Mouse (Mus musculus) cerebellum, postnatal 25 days (tissue): ENCODE measurements around the gene Phka1.
"Not testable (repeated sequence)": the region's sequence is repeated elsewhere in the genome, so short reads cannot be mapped to it uniquely, and the experiment has no call there.

Source experiments
- DNase-seq, 2 experiments: peaks; one replicate each; pipeline ENCODE4 v3.0.0; 2021; ENCODE audit warnings: mixed read lengths in 2 of 2

The Phka1 gene

DNA sequence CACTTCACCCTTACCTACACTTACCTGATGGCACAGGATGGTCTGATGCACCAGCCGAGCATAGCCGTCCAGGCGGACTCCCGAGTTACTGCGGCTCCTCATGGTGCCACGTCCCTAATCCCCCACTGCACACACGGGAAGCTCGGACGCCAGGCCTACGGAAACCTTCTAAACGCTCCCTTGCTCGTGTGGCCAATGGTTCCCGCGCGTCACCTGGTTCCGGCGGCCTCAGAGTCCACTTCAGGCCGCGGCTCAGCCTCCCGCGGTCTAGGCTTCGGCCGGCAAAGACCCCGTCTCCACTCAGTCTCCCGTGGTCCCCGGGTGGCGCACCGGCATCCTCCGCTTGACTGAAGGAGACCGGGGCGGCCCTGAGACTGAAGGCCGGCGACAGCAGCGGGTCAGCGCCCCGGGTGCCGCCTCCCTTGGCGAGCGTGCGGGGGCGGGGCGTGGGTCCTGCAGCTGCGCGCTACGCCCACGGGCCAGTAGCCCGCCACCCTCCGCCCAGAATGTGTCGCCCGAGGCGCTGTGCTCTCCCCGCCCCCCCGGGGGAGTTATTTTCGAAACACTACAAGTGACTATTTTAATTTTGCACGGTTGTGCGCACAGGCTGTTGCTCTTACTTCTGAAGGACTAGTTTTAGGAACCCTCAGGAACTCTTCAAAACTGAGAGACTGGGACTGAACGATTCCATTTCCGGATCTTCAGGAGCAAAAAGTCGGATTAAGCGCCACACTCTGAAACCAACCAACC, at the start of gene Phka1:
Phka1 (minus strand) TSS at position 424 of the 750 bp plus-strand sequence.
- DNase-seq: peak; percentile 66 to 76

DNA sequence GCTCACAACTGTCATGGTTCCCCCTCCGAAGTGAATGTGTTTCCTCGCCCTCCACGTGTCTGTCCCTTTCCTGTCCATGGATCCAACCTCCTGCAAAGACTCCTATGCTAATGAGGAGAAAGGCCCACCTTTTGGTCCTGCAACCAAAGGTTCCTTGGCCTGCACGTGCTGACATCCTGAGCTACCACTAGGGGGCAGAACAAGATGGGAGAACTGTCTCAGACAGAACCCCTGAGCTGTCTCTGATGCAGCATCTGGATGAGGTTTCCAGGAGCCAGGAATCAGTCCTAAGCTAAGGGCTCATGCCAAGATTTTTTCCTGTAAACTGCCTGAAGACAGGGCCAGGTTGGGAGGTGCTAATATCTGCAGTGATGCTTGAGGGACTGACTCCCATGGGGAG, 45.2 kb upstream of the Phka1 start:
- peak; percentile 26 to 41 for DNase-seq

DNA sequence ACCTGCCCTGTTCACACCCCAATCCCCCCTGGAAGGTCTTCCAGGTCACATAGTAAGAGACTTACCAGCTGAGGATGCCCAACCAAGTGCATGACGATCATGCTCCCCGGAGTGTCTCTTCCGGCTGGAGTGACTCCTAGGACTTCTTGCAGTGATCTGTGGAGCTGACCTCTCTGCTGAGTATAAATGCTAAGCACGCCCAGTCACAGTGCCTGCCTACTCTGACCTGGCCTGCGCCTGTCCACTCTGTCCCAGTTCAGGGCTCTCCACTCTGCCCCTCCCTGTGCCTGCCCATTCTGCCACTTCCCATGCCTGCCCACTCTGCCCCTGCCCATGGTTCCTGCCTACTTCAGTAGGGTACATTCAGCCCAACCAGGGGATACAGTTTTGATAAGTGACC, 42.8 kb upstream of the Phka1 start, which contains the start of gene Gm3880:
Gm3880 (minus strand) TSS at position 101 of the 400 bp plus-strand sequence.
- DNase-seq: not testable (repeated sequence)

DNA sequence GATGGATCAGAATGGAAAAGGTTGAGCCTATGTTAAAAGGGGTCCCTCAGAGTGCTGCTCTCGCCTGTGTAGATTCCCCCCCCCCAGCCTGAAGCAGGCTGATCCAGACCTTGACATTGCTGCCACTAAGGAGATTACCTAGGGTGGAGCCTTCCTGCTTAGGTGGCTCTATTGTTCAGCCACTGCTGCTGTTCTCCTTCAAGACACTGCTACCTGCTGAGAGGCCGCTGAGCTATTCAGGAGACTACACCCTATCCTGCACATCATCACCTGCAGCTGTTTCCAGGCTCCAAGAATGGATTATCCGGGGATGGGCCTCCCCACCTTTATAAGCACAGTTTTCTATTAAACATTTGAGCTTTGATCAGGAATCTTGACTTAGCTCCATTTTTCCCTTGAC, 40.7 kb upstream of the Phka1 start:
- DNase-seq: not testable (repeated sequence)

DNA sequence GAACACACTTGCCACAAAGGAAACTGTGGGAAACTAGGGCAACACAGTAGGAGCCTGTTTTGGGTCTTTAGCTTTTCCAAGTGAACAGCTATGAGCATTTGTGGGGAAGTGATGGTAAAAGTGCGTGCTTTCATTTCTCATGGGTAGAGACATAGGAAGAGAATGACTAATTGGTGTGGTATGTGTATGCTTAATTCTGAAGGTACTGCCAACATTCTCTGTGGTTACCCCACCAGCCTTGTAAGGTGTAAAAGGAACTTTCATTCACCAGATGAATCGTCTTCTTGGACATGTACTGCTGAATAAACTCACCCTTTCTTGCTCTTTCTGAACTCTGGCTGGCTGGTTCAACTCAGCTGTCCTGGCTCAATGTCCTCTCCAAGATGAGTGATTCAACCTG, 22.6 kb upstream of the Phka1 start:
- no peak for DNase-seq

DNA sequence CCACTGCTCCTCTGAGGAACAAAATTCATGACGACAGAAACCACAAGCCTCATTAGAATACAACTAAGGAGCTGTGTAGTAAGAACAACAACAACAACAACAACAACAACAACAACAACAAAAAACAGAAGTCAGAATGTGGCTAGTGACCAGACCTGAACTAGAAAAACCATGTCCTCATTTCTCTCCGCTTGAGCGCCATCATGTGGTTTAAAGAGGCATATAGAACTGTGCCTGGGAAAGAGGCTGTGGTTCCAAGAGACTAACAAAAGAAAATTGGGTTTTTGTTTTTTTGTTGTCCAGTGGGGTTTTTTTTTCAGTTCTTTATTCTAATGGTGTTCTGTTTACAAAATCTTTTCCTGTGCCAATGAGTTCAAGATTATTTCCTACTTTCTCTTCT, 16.7 kb upstream of the Phka1 start:
- DNase-seq: peak in 1 of 2 experiments; percentile 6

DNA sequence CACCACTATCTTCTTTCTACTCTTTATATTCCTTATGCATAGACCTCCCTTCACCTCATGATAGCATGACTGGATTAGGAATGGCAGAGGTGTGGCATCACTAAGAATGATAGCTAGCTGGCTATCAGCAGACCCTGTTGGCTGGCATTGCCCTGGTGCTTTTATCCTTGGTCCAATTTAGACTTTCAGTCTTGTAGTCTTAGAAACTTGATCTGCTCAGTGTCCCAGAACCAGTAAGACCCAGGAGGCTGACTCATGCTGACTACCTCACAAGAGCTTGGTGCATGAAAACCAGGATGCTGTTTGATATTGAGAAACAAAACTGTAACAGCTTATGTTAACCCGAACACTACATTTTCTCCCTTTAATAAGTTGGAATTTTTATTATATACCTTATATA, 1.6 kb upstream of the Phka1 start:
- DNase-seq: no peak

DNA sequence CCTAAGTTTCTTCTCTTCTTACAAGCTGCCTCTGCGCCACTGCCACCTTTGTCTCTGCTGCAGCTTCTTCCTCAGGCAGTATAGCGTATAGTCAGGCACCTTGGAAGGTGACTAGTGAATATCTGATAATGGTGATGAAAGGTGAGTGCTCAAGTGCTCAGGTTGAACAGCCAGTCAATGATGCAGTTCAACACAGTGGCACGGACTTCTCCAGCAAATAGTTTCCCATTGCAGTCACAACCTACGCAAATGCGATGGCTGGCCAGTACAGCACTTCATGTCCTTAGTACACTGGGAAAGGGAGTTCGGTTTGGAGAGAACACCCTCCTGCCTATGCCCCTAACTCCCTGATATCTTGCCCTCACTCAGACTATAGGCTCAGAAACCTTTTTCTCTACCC, 1.1 kb upstream of the Phka1 start:
- DNase-seq: no peak

DNA sequence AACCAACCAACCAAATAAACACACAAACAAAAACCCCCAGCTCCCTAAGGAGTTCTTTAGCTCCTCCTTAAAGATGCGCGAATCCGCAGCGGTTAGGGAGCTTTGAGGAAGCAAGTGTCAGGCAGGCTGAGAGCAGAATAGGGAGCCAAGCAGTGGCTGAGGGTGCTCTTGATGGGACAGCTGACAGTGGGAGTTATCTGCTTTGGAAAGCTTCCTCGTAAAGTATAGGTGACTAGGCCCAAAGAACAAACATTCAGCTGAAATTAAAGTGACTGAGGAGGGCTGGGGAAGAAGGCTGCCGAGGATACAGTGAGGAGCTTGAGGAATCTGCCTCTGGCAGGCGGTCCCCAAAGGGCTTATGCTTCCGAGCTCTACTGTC, 516 bp upstream of the Phka1 start:
- peak; percentile 7 to 11 for DNase-seq

DNA sequence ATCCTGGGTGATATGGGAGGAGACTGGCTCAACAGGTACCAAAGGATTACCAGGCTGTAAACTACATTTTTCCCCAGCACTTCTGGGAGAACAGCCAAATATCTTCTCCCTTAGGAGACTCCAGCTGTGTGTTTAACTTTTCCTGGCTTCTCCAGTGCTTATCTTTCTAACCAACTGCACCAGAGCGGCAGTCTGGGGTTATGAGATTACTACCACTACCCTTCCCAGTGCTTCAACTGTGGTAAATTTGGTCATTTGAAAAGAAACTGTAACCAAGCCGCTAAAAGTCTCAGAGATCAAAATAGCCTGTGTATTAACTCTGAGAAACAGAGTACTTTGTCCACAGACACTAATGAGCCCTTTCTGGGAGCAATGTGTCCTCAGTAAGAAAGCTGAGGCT, 42.8 kb downstream of the Phka1 start:
- no peak for DNase-seq

DNA sequence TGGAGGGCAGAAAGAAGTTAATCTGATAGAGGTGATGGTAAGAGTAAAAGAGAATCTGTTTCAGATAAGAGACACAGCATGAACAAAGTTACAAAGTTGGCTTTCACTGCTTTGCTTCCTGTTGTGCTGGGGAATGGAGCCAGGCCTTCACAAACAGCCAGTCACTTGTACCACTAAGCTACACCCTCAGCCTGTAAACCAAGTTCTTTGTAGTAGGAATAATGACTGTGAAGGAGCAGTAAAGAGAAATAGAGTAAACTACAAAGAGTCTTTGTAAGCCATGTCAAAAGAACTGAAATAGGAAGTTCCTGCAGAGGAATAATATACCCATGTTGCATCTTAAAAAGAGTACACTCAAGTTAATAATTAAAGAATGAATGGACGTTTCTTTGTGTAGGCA, 55.5 kb downstream of the Phka1 start:
- DNase-seq: peak in 1 of 2 experiments; percentile 6

DNA sequence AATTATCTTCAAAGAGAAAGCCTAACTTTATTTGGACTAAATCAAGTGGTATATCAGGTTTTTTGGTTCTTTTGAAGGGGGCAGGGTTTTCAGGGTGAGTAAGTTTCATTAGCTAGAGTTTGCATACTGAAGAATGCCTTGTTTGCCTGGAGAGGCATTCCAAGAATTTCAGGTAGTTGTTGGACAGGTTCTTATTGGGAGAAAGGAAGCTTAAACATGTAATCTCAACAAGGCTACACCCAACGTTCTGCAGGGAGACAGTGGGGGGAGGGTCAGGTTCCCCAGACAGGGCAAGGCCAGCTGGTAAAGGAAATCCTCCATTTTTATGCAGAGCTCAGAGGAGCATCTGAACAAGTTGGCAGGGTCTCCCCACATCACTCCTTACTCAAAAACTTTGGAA, 72.9 kb downstream of the Phka1 start:
- no peak for DNase-seq

DNA sequence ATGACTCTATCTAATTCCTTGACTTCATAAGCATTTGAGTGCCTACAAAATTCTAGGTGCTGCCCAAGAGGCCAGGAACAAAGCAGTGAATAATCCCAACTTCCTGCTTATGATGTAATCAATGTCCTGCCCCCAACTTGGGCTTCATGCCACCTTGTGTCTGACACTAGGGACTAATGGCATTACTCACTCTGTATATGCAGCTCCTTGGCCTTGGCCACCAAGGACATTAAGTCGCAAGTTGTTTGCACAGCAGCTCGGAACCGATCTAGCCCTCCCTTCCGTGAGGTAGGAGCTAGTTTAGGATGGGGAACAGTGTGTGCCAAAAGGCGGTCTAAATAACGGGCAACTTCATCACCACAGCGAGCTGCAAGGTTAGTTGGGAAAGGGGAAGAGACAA, 87.1 kb downstream of the Phka1 start:
- no peak for DNase-seq

DNA sequence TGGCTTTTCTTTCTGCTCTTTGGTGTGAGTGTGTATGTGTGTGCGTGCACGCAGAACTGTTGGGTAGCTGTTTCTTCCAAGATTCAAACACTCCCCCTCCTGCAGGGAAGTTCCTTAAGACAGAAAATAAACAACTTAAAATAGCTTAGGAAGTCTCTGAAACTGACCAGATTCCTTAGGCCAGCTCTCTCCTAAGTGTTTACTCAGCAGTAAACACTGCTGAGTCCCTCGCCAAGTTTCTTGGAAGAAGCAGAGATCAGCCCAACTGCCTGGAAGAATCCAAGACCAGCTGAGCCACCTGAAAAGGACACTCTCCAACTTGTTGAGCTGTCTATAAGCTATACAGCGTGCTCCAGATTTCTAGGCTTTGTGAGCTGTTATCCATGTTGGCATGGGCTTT, 134.8 kb downstream of the Phka1 start:
- no peak for DNase-seq

DNA sequence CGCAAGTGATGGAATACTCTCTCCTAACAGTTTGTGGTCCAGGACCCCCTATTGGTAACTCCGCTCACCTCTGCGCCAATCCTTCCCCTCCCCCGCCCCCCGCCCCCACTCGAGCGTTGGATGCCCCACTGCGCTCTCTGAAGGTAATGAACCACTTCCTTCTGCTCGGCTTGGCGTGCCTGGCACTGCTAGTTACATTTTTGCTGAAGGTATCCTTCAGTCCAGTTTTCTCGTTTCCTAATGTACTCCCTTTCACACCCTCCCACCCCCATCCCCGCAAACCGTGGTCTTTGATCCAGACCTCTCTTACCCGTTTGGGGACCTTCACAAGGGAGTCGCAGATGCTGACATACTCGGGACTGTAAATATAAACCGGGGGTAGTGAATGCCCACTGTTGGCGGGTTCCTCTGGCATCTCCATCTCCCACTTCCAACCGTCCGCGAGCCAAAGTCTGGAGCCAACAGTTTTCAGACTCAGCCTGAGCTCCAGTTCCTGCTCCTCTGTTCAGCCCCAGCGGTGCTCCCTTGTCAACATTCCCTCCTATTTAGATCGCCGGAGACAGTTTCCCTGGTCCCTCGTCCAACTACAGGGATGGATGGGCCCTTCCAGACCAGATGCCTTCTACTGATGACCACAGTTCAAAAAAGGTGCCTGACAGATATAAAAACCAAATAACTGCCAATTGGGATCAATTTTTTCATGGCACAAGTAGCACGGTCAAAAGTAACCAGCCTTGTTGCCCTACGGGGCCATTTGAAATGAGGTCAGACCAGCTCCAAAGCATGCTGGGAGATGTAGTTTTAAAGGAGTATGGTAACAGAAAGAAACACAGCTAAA, 139.2 kb downstream of the Phka1 start, which contains the start of gene Hdac8:
Hdac8 (minus strand) TSS at position 716 of the 838 bp plus-strand sequence.
- peak; percentile 62 to 64 for DNase-seq

DNA sequence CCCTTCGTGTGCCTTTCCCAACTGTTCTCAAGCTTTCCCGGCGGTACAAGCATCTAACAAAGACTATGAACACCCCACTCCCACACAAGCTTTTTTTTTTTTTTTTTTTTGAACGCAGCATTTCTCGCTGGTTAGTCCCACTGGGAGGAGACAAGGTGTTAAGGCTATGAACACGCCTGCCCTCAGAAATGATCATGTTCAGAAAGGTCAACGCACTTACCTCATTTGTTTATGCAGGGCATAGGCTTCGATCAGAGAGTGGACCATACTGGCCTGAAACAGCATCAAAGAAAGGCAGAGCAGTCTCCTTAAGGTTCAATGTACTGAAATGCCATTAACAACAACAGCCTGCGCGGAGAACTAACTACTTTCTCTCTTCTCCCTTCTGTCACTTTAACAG, 139.9 kb downstream of the Phka1 start:
- no peak for DNase-seq

DNA sequence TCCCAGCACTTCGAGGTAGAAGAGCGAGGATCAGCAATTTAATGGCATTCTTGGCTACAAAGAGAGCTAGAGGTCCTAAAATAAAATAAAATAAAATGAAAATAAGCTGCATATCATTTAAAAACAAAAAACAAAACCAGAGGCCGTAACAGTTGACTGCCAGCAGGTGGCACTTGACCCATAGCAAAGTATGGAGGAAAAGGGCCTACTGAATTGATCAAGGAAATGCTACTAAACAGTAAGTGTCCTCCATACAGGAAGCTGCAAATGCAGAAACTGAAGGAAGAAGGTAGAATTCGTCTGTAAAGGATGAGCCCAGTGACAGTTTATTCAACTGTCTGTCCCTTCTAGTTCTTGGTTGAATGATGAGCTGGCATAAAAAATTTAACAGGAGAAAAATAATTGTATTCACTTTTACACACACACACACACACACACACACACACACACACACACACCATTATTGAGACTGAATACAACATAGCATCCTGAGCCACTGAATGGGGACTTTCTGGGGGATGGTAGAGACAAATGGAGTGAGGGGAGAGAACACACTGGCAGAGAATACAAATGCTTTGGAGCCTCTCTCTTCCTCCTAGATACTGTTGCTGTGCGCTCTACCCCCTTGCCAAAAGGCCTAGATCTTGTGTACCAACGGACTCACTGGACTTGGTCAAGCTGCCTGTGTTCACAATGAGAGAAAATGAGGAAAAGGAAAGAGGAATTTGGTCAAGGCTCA, 149.9 kb downstream of the Phka1 start:
- no peak for DNase-seq

DNA sequence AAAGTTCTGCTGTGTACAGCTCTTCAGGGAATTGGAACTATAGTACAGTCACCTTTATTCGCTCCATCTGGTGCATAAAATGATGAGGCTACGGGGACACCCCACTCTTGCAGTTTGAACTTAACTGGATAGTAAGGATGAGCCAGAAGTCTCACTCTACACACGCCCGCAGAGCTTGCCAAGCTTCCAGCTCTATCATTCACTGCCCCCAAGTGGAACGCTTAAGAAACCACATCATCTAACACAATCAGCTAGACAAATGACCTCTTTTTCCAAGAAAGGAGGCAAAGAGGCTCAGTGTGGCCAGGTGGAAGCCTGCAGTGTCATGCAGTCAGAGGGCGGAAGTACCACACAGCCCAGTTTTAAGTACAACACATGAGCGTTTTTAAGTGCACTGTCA, 158.5 kb downstream of the Phka1 start:
- no peak for DNase-seq

DNA sequence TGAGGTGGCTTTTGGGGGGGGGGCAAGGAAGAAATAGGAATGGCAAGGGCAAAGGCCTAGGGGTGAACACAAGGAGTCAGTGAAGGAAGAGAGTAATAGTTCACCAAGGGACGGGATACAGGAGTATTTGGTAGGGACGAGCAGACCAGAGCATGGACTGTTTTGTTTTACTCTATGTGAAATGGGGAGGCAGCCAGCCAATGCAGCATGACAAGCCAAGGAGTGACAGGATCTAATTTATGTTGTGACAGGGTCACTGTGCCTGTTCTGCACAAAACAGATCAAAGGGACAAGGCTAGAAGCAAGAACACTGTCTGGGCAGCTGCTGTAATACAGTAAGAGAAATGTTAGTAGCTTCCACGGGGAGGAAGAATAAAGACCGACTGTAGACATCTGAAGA, 164.4 kb downstream of the Phka1 start:
- DNase-seq: no peak

DNA sequence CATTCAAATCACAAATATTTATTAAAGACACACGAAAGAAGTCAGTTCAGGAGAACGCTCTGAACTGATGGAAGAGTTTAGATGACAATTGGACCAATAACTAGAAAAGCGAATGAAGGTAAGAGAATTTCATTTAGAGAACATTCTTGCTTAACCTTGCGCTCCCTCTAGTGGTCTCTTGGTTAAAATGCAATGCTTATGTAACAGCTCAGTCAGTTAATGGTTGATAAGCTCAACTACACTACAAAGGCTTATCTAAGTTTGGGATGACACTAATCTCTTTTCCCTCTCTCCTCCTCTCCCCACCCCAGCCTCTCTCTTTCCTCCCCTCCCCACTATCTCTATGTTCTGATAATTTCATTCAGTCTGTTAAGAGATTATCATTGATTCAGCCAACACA, 165.1 kb downstream of the Phka1 start:
- peak in 1 of 2 experiments; percentile 50 for DNase-seq

DNA sequence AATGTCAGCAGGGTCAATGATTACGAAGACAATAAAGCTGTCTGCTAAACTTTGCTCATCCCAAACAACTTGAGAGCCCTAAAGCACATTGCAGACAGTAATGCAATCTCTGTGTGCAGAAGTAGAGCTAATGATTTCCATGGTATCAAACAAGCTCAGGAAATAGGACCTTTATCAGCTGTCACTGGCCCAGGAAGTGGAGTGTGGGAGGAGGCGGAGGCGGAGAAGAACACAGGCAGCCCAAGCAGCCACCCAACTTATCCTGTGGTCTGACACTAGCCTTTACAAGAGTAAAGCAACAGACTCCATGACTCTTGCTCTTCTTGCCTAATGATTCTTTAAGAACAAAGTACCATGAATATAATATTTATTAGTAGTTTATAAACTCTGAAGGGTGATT, 165.6 kb downstream of the Phka1 start:
- no peak for DNase-seq

DNA sequence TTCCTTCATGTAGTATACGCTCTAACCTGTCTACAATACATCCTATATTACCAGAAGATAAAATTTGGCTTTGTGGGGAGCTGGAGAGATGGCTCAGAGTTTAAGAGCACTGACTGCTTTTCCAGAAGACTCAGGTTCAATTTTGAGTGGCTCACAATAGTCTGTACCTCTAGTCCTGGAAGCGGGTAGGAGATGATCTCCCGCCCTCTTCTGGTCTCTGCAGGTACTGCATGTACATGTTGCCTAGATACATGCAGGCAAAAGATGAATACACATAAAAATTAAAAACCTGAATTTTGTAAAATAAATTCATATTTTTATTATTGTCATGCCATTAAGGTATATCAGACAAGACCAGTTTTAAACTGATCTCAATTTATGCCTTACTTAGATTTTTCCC, 167.3 kb downstream of the Phka1 start:
- DNase-seq: peak; percentile 78 to 86

DNA sequence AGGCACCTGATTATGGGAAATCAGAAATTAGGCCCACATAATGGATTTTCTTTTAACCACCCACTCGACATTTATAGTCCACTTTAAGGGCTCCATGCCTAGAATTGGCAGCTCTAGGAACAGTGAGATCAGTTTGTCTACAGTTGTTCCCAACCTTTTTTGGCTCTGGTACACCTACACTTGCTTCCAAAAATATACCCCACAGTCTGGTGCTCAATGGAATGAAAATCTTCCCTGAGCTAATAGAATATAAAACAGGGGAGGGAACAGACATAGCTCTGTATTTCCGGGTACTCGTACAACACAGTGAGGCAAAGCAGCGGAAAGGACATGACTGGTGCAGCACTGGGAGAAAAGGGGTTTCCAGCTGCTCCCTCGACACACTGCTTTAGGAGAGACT, 168.5 kb downstream of the Phka1 start:
- no peak for DNase-seq
